9 mouse cellular contexts compared by ENCODE assay signal in genomic region chr4:101601758-101602157, GRCm38 (mm10). TPM values are rescaled to one million over a fixed set of nuclear protein-coding genes. Genes with fewer than 3 reads are reported as not detected.
DNase-seq lines count a peak whose midpoint lies in the region; ATAC-seq lines count a peak whose summit lies in the region.
"Had no signal": no experiment of that assay in that cellular context is flagged by ENCODE, and none has a peak within 500 bp of the region (broad histone marks: within the 10 kb centered on the region; RNA-seq: fewer than 3 reads in every experiment).

No protein-coding gene starts in this region.

- H3K9me3 ChIP-seq in kidney, embryonic 15.5 days (replicated peaks) = no peaks in the 10 kb centered on the region
- H3K9me3 ChIP-seq: limb, embryonic 13.5 days had no signal

- no peak overlapping the region for H3K9ac ChIP-seq in kidney, embryonic 15.5 days
- H3K9ac ChIP-seq: limb, embryonic 13.5 days had no signal

- no peak for ATAC-seq in kidney, embryonic 15.5 days (replicated peaks; ENCODE audit: low FRiP score)
- ATAC-seq in cerebellum, adult (ENCODE audit: insufficient number of reproducible peaks, low FRiP score, low TSS enrichment) = no peak

- peak; percentile 9 for DNase-seq in kidney, adult 18-20 months
- DNase-seq in A20 (ENCODE audit: low read depth, low spot score) (peak; percentile 10), MN1 (ENCODE audit: low spot score) (peak; percentile 11)
- peak; percentile 22 for DNase-seq in kidney, postnatal 10 days
- DNase-seq in frontal cortex, postnatal 10 days (ENCODE audit: low spot score in 2 of 2) = no peak
- DNase-seq in left cerebral cortex, adult 18-20 months (ENCODE audit: low spot score in 2 of 2) = no peak

- no peaks in the 10 kb centered on the region for H3K36me3 ChIP-seq in kidney, embryonic 15.5 days
- H3K36me3 ChIP-seq: limb, embryonic 13.5 days had no signal

- H3K27ac ChIP-seq in kidney, embryonic 15.5 days = no peak overlapping the region
- H3K27ac ChIP-seq: limb, embryonic 13.5 days had no signal

- H3K27me3 ChIP-seq in kidney, embryonic 15.5 days = no peaks in the 10 kb centered on the region
- H3K27me3 ChIP-seq: limb, embryonic 13.5 days had no signal

- no peak overlapping the region for H3K4me2 ChIP-seq in kidney, embryonic 15.5 days
- H3K4me2 ChIP-seq: limb, embryonic 13.5 days had no signal

- H3K4me1 ChIP-seq in kidney, embryonic 15.5 days = no peaks in the 10 kb centered on the region
- H3K4me1 ChIP-seq: limb, embryonic 13.5 days had no signal

- no peak overlapping the region for H3K4me3 ChIP-seq in kidney, embryonic 15.5 days (replicated peaks)
- H3K4me3 ChIP-seq: limb, embryonic 13.5 days had no signal

RNA-seq across cellular contexts. Expression of gene Leprot, which starts 45.8 kb away (rescaled TPM):
- polyA plus RNA-seq in kidney, embryonic 15.5 days (2015; fragmentation: Nextera tagmentation; extraction: Ambion mirVana) = 86.1 and 88.3 TPM in 2 replicates
- 10 to 100 TPM; 25.8 to 26.9 TPM for total RNA-seq in left cerebral cortex, adult 18-20 months (2021)

Comparison
In these comparisons a context has a peak if more than half of its experiments do, and no peak if none do; other contexts are left out.
1. DNase-seq: peak in kidney, adult 18-20 months (single experiment), A20 (single experiment), MN1 (single experiment) and kidney, postnatal 10 days (single experiment); none in frontal cortex, postnatal 10 days (0 of 2) and left cerebral cortex, adult 18-20 months (0 of 2).